Mouse (Mus musculus) limb, embryonic 14.5 days (tissue): Measurements from ENCODE around the gene Dhx32. TPM values are rescaled to one million over a fixed set of nuclear protein-coding genes. Genes with fewer than 3 reads are reported as not detected.
A peak's percentile ranks its signal among the peaks of the same experiment; 100 is the strongest.

Experiments used
- ATAC-seq: fragments of 200-750 bp; cut with Nextera tagmentation; 2 replicates; pipeline ENCODE4 v1.8.0; 2017; ENCODE audit warnings: low read depth, moderate number of reproducible peaks, moderate TSS enrichment; ENCODE audit not compliant: low FRiP score
- DNase-seq: peaks from one replicate; pipeline ENCODE4 v3.0.0-alpha.2; 2015; ENCODE audit warnings: low spot score
- H3K27ac ChIP-seq: fragments of 300-500 bp; sonication (generic); replicated peaks from 2 replicates; pipeline ENCODE4 v1.5.1; 2014; ENCODE audit warnings: low read depth, mild to moderate bottlenecking, low read length, moderate library complexity, mixed read lengths
- H3K27me3 ChIP-seq: fragments of 300-500 bp; sonication (generic); 2 replicates; pipeline ENCODE4 v1.6.1; 2014; ENCODE audit warnings: low read length, mixed read lengths; ENCODE audit not compliant: control insufficient read depth, insufficient read depth
- H3K36me3 ChIP-seq: fragments of 300-500 bp; sonication (generic); 2 replicates; pipeline ENCODE4 v1.6.1; 2014; ENCODE audit warnings: mild to moderate bottlenecking, low read length, moderate library complexity, mixed read lengths; ENCODE audit not compliant: control insufficient read depth, insufficient read depth
- H3K4me1 ChIP-seq: fragments of 300-500 bp; sonication (generic); 2 replicates; pipeline ENCODE4 v1.6.1; 2014; ENCODE audit warnings: antibody characterized with exemption, low read length, mixed read lengths; ENCODE audit not compliant: control insufficient read depth, insufficient read depth
- H3K4me2 ChIP-seq: fragments of 300-500 bp; sonication (generic); replicated peaks from 2 replicates; pipeline ENCODE4 v1.6.1; 2014; ENCODE audit warnings: low read depth, mild to moderate bottlenecking, low read length, moderate library complexity; ENCODE audit not compliant: severe bottlenecking
- H3K4me3 ChIP-seq: fragments of 300-500 bp; sonication (generic); replicated peaks from 2 replicates; pipeline ENCODE4 v1.5.1; 2014; ENCODE audit warnings: low read length
- H3K9ac ChIP-seq: fragments of 300-500 bp; sonication (generic); 2 replicates; pipeline ENCODE4 v1.6.1; 2014; ENCODE audit warnings: mild to moderate bottlenecking, low read depth, low read length, moderate library complexity; ENCODE audit not compliant: severe bottlenecking
- H3K9me3 ChIP-seq: fragments of 300-500 bp; sonication (generic); 2 replicates; pipeline ENCODE4 v1.6.1; 2016; ENCODE audit warnings: low read length; ENCODE audit not compliant: control insufficient read depth
- POLR2A ChIP-seq: fragments of 200-500 bp; IDR thresholded peaks from 2 replicates; pipeline ENCODE4 v1.8.0; 2012; ENCODE audit warnings: inconsistent platforms, mild to moderate bottlenecking, moderate library complexity, borderline replicate concordance; ENCODE audit not compliant: insufficient read depth, insufficient read length; ENCODE audit errors: extremely low read depth
- WGBS: fragments of 180-500 bp; shearing (Covaris S2); extraction: QIAGEN DNeasy Blood & Tissue Kit; methylation state at CpG from one replicate; pipeline ENCODE4 v1.1.7; 2014; 5-methylcytosine and 5-hydroxymethylcytosine counted together
- polyA plus RNA-seq, 2 experiments: library from polyadenylated mRNA; depleted of rRNA in 1 of 2; stranded (reverse) in 1 of 2; unstranded in 1 of 2; fragments of >200 nt; fragmentation: Nextera tagmentation in 1 of 2; extraction: Ambion mirVana in 1 of 2; gene quantifications; 2 replicates each; pipeline versions ENCODE4 v1.2.1 to v1.2.3; 2012 to 2014

Dhx32 gene
- polyA plus RNA-seq, 2 experiments: 15.5 to 21.7 TPM

- no peak overlapping the region for H3K9ac ChIP-seq
- H3K27me3 ChIP-seq: no peaks in the 10 kb centered on the region
- H3K4me2 ChIP-seq: no peak overlapping the region
- DNase-seq (no peak), ATAC-seq (no peak)
- H3K27ac ChIP-seq: no peak overlapping the region
- no peak overlapping the region for H3K4me3 ChIP-seq
- WGBS: 70% methylated on average over 7 of the region's 7 CpGs
- TF ChIP-seq POLR2A: no peak
- H3K4me1 ChIP-seq: no peaks in the 10 kb centered on the region
- no peaks in the 10 kb centered on the region for H3K36me3 ChIP-seq
- no peaks in the 10 kb centered on the region for H3K9me3 ChIP-seq
Measured at GRCm38 (mm10) chr7:133812927-133813326, 30.4 kb upstream of the Dhx32 start.

- Histone ChIP-seq H3K36me3 (no peaks in the 10 kb centered on the region), H3K27me3 (no peaks in the 10 kb centered on the region), H3K27ac (no peak overlapping the region), H3K4me2 (no peak overlapping the region), H3K4me3 (no peak overlapping the region), H3K9ac (no peak overlapping the region), H3K4me1 (no peaks in the 10 kb centered on the region), H3K9me3 (no peaks in the 10 kb centered on the region)
- ATAC-seq: peak; percentile 70
- DNase-seq: peak; percentile 76
- no peak for TF ChIP-seq POLR2A
- 49% methylated on average over 7 of the region's 7 CpGs for WGBS
Measured at GRCm38 (mm10) chr7:133805614-133806175, 23.2 kb upstream of the Dhx32 start.

GRCm38 (mm10) chr7:133801823-133802222 is 19.3 kb upstream of the Dhx32 start:
- no peak overlapping the region for H3K9ac ChIP-seq
- no peaks in the 10 kb centered on the region for H3K9me3 ChIP-seq
- H3K4me1 ChIP-seq: no peaks in the 10 kb centered on the region
- ATAC-seq (no peak), DNase-seq (peak; percentile 40)
- WGBS: 47% methylated on average over 6 of the region's 6 CpGs
- no peak overlapping the region for H3K4me3 ChIP-seq
- no peaks in the 10 kb centered on the region for H3K27me3 ChIP-seq
- H3K27ac ChIP-seq: no peak overlapping the region
- no peak for TF ChIP-seq POLR2A
- no peaks in the 10 kb centered on the region for H3K36me3 ChIP-seq
- H3K4me2 ChIP-seq: no peak overlapping the region

GRCm38 (mm10) chr7:133799928-133800327 is 17.4 kb upstream of the Dhx32 start:
- DNase-seq (no peak), ATAC-seq (no peak)
- Histone ChIP-seq H3K27ac (no peak overlapping the region), H3K9ac (no peak overlapping the region), H3K27me3 (no peaks in the 10 kb centered on the region), H3K4me1 (no peaks in the 10 kb centered on the region), H3K4me3 (no peak overlapping the region), H3K9me3 (no peaks in the 10 kb centered on the region), H3K36me3 (no peaks in the 10 kb centered on the region), H3K4me2 (no peak overlapping the region)
- no peak for TF ChIP-seq POLR2A
- WGBS: 82% methylated on average over 5 of the region's 5 CpGs

- TF ChIP-seq POLR2A: no peak
- WGBS: 82% methylated on average over 2 of the region's 2 CpGs
- no peak overlapping the region for H3K4me2 ChIP-seq
- no peak for ATAC-seq
- H3K4me1 ChIP-seq: no peaks in the 10 kb centered on the region
- no peaks in the 10 kb centered on the region for H3K27me3 ChIP-seq
- H3K4me3 ChIP-seq: no peak overlapping the region
- H3K27ac ChIP-seq: no peak overlapping the region
- no peak for DNase-seq
- H3K36me3 ChIP-seq: no peaks in the 10 kb centered on the region
- no peak overlapping the region for H3K9ac ChIP-seq
- H3K9me3 ChIP-seq: no peaks in the 10 kb centered on the region
Measured at GRCm38 (mm10) chr7:133794720-133795119, 12.2 kb upstream of the Dhx32 start.
